Mouse (Mus musculus): ENCODE data around the gene Bscl2.

Bscl2 gene

GRCm38 (mm10) chr19:8837251-8837791 lies at the start of gene Bscl2:
Gene Bscl2, plus strand, starts transcription at chr19:8837467.
- DNase-seq = peak; percentile 93

DNA sequence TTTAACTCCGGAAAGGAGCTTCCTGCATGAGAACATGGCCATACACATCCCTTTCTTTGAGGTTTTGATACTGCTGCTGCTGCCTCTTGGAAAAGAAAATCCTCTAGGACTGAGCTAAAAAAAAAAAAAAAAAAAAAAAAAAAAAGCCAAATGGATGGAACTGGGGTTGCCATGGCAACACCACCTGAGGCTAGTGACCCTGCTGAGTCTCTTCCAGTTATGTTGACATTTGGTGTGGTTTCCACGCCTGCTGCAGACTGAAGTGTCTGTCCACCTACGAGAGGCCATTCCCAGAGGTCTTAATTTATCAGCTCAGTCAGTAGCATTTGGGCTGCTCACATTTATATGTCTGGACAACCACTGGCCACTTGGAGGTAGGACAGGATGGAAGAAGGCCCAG lies 48.7 kb upstream of the Bscl2 start:
- no peak for DNase-seq

- peak; percentile 57 for DNase-seq
Measured at GRCm38 (mm10) chr19:8789171-8789570, 48.1 kb upstream of the Bscl2 start.

DNA sequence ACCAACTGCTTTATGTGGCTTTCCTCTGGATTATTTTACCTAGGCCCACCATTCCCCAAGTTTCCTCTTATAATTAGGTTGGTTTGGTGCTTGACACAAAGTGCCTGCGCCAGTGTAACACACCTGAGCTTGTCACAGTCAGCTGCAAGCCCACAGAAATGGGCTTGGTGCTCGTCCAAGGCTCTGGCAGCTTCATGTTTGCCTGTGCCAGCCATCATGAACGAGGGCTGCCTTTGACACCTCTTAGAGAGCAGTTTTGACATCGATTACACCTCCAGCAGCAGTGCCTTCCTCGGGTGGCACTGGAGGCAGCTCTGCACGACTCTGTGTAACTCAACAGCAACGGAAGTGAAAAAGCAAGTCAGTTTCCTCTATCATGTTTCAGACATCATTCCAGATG lies 47.1 kb upstream of the Bscl2 start:
- no peak for DNase-seq

- DNase-seq = peak; percentile 97
Measured at GRCm38 (mm10) chr19:8798264-8798946, 38.9 kb upstream of the Bscl2 start, which contains the start of gene Polr2g. Gene Polr2g, minus strand, starts transcription at chr19:8798577.

DNA sequence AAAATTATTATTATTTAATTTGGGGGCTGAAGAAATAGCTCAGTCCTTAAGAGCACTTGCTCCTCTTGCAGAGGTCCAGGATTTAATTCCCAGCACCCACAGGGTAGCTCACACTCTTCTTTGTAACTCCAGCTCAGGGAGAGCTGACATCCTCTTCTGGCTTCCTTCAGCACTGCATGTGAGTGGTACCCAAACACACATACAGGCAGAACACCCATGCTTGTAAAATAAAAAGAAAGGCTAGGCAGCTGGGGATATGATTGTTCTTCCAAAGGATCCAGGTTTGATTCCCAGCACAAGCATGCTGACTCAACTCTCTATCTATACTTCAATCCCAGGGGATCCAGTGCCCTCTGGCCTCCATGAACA lies 38.3 kb upstream of the Bscl2 start:
- DNase-seq = no peak

DNA sequence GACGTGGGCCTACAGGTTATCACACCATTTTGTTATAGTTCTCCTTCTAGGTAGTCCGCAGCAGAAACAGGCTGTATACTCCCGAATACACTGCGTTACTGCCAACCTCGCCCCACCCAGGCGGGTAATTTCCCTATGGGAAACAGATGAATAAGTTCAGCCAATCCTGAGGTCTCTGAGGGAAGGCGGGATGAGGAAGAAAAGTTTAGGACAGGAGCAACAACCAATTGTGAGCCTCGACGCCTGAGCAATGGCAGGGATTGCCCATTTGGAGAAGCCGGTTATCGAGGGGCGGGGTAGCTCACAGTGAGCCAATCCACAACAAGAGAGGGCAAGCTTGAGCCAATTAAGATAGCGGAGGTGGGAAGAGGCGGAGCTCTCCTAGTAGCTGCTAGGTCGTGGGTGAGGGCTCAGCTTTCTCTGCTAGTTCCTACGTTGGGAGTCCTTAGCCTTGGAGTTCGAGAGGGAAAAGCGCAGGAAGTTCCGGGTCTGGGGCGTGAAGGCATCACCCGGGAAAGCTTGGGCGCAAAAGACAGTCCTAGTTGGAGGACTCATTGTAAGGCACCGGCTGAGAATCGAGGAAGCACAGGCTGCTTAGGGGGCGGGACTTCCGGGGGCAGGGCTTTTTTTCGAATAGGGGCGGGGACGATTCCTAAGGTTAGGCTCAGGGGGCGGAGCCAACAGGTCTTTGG lies 35.0 kb upstream of the Bscl2 start, which contains the start of gene Zbtb3:
Gene Zbtb3 (plus strand): TSS at position 426 of the 692 bp plus-strand sequence.
- peak; percentile 99 for DNase-seq

GRCm38 (mm10) chr19:8803204-8803780 lies 34.0 kb upstream of the Bscl2 start:
- DNase-seq = no peak

- no peak for DNase-seq
Measured at GRCm38 (mm10) chr19:8803879-8804660, 33.2 kb upstream of the Bscl2 start.

GRCm38 (mm10) chr19:8806810-8807209 lies 30.5 kb upstream of the Bscl2 start:
- DNase-seq = no peak

DNA sequence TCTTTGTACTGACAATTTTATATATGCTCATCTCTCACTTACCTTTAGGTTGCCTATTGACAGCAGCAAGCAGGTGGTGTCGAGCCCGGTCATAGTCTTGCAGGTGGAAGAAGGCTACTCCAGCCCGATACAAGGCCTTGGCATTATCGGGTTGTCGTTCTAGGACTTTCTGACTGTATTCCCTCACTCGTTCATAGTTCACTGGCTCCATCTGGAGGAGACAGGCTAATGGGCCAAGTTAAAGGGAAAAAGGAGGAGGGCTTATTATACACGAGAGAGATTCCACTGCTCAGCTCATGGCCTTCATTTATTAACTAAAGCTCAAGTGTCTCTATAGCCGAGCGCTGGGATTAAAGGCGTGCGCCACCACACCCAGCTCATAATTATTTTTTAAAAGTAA lies 21.5 kb upstream of the Bscl2 start:
- DNase-seq = no peak

DNA sequence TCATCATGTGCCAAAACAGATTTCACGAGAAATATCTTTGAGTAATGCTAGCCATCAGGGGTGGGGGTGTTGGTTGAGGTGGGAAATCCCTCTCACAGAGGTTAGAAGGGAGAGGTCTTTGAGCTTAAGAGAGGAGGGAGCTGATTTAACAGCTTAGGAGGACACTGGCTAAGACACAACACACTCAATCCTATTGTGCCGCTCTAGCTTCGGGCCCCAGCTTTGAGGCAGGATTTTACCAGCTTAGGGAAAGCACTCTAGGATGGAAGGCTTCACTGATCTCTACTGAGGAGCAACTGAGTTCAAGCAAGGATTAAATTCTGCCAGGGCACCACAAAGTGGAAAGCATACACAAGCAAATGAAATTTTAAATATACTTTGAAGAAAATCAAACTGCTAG lies 20.3 kb upstream of the Bscl2 start:
- DNase-seq = no peak

- no peak for DNase-seq
Measured at GRCm38 (mm10) chr19:8818301-8818798, 18.9 kb upstream of the Bscl2 start.

- DNase-seq = peak; percentile 99
Measured at GRCm38 (mm10) chr19:8818801-8819595, 18.3 kb upstream of the Bscl2 start, which contains the start of gene Ttc9c. Gene Ttc9c, minus strand, starts transcription at chr19:8819333.

- peak; percentile 99 for DNase-seq
Measured at GRCm38 (mm10) chr19:8819596-8820423, 17.5 kb upstream of the Bscl2 start, which contains the start of gene Hnrnpul2. Gene Hnrnpul2, plus strand, starts transcription at chr19:8820010.

- no peak for DNase-seq
Measured at GRCm38 (mm10) chr19:8820424-8820956, 16.8 kb upstream of the Bscl2 start.

DNA sequence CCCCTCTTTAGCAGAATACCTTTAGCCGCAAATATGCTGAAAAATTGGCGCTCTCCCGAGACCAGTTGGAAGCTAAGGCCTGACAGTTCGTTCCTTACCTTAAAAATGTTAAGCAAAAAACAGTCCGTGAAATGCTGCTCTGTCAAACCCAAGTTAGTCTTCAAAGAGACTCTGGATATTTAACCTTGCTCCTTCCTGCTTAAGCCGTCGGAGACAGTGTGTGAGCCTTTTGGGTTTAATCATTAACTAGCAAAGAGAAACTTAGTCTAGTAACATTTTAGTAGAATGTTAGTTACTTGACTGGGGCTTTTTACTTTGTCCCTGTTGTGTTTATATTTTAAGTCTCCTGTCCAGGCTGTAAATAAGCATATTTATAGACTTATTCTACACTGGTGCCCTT lies 16.1 kb upstream of the Bscl2 start:
- DNase-seq = no peak

DNA sequence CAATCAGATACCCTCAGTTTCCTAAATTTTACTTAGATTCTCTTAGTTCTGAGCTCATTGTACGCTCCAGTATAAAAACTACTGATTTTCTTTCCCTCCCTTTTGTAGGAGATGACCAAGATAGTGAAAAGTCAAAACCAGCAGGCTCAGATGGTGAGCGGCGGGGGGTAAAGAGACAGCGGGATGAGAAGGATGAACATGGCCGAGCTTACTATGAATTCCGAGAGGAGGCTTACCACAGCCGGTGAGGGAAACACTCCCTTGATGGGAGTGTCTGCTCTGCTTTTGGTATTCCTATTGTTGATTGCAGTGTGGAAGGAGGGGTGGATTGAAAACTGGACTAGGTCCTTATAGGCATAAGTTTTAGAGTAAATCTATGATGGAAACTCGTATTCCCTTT lies 14.6 kb upstream of the Bscl2 start:
- DNase-seq = no peak

DNA sequence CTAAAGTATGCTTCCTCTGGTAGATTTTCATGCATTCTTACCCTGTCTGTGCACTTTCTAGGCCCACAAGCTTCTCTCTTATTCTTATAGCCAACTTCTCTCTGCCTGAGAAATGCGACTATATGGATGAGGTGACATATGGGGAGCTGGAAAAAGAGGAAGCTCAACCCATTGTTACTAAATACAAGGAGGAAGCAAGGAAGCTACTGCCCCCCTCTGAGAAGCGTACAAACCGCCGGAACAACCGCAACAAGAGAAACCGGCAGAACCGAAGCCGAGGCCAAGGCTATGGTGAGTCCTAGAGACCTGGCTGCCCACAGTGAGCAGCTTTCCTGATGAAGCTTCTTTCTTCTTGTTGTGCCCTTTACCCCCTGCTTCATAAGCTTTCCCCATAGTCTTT lies 7.6 kb upstream of the Bscl2 start, which contains the start of gene AC129217.1:
Gene AC129217.1 (plus strand): TSS at position 114 of the 400 bp plus-strand sequence.
- no peak for DNase-seq

GRCm38 (mm10) chr19:8830664-8831063 lies 6.6 kb upstream of the Bscl2 start:
- DNase-seq = no peak

All from layer of hippocampus, adult 9-11 months (tissue).